Mouse (Mus musculus) forebrain, embryonic 13.5 days (tissue): ENCODE results near the gene Gpr137c. TPM values are rescaled to one million over a fixed set of nuclear protein-coding genes. Genes with fewer than 3 reads are reported as not detected.
A peak's percentile ranks its signal among the peaks of the same experiment; 100 is the strongest.

Experiments
- ATAC-seq: fragments of 200-750 bp; cut with Nextera tagmentation; 2 replicates; pipeline ENCODE4 v1.8.0; 2017
- H3K27ac ChIP-seq: fragments of 300-500 bp; sonication (generic); 2 replicates; pipeline ENCODE4 v1.5.1; 2015; ENCODE audit warnings: inconsistent platforms, mild to moderate bottlenecking, moderate library complexity
- H3K27me3 ChIP-seq: fragments of 300-500 bp; sonication (generic); 2 replicates; pipeline ENCODE4 v1.6.1; 2015; ENCODE audit warnings: mild to moderate bottlenecking, inconsistent platforms
- H3K36me3 ChIP-seq: fragments of 300-500 bp; sonication (generic); 2 replicates; pipeline ENCODE4 v1.6.1; 2015; ENCODE audit warnings: mild to moderate bottlenecking, inconsistent platforms; ENCODE audit not compliant: poor library complexity, severe bottlenecking
- H3K4me1 ChIP-seq: fragments of 300-500 bp; sonication (generic); 2 replicates; pipeline ENCODE4 v1.6.1; 2015; ENCODE audit warnings: inconsistent platforms
- H3K4me2 ChIP-seq: fragments of 300-500 bp; sonication (generic); 2 replicates; pipeline ENCODE4 v1.6.1; 2015; ENCODE audit warnings: inconsistent platforms, mild to moderate bottlenecking, moderate library complexity
- H3K4me3 ChIP-seq: fragments of 300-500 bp; sonication (generic); 2 replicates; pipeline ENCODE4 v1.5.1; 2015; ENCODE audit warnings: mild to moderate bottlenecking, inconsistent platforms
- H3K9ac ChIP-seq: fragments of 300-500 bp; sonication (generic); 2 replicates; pipeline ENCODE4 v1.6.1; 2015; ENCODE audit warnings: mild to moderate bottlenecking, inconsistent platforms
- H3K9me3 ChIP-seq: fragments of 300-500 bp; sonication (generic); replicated peaks from 2 replicates; pipeline ENCODE4 v1.6.1; 2016; ENCODE audit warnings: inconsistent platforms
- WGBS: fragments of 180-500 bp; shearing (Covaris S2); methylation state at CpG from one replicate; pipeline ENCODE4 v1.1.7; 2015; 5-methylcytosine and 5-hydroxymethylcytosine counted together
- polyA plus RNA-seq: library from polyadenylated mRNA; unstranded; fragments of >200 nt; fragmentation: Nextera tagmentation; extraction: Ambion mirVana; gene quantifications from 2 replicates; pipeline ENCODE4 v1.2.1, GENCODE M21; 2015

Gene Gpr137c
- polyA plus RNA-seq, 1 experiment from 2014 or later, result 12.1 TPM

GRCm38 (mm10) chr14:45220090-45220956, 806 bp downstream of the Gpr137c start, which contains the start of gene Txndc16:
Gene Txndc16, minus strand, starts transcription at chr14:45220328.
- H3K4me1 ChIP-seq, result peaks cover 17% of the 10 kb centered on the region
- 0% methylated on average over 59 of the region's 59 CpGs for WGBS
- peak; percentile 41 for ATAC-seq
- no peaks in the 10 kb centered on the region for H3K9me3 ChIP-seq
- no peaks in the 10 kb centered on the region for H3K27me3 ChIP-seq
- H3K4me2 ChIP-seq, result peak within 1 kb of the TSS; percentile 72
- peak within 1 kb of the TSS; percentile 99 for H3K9ac ChIP-seq
- peak within 1 kb of the TSS; percentile 96 for H3K4me3 ChIP-seq
- H3K36me3 ChIP-seq, result no peaks in the 10 kb centered on the region
- H3K27ac ChIP-seq, result peak within 1 kb of the TSS; percentile 98

- Histone ChIP-seq H3K4me1 (peaks cover 17% of the 10 kb centered on the region), H3K36me3 (no peaks in the 10 kb centered on the region), H3K4me2 (peak overlapping the region; percentile 72), H3K27me3 (no peaks in the 10 kb centered on the region), H3K9me3 (no peaks in the 10 kb centered on the region), H3K4me3 (peak overlapping the region; percentile 96), H3K27ac (peak overlapping the region; percentile 98), H3K9ac (peak overlapping the region; percentile 99)
- 0 out of 2 replicates have a peak, but pooled peaks have one; percentile 0 for ATAC-seq
- WGBS, result 5% methylated on average over 11 of the region's 11 CpGs
These were observed 1.6 kb downstream of the Gpr137c start for GRCm38 (mm10) chr14:45220957-45221630.

- Histone ChIP-seq H3K4me2 (no peak overlapping the region), H3K9ac (no peak overlapping the region), H3K36me3 (no peaks in the 10 kb centered on the region; the same call in 1 of the 2 replicates), H3K9me3 (no peaks in the 10 kb centered on the region), H3K4me3 (no peak overlapping the region), H3K27ac (no peak overlapping the region), H3K27me3 (no peaks in the 10 kb centered on the region), H3K4me1 (no peaks in the 10 kb centered on the region)
- 89% methylated on average over 2 of the region's 2 CpGs for WGBS
- no peak for ATAC-seq
These were observed 19.5 kb downstream of the Gpr137c start for GRCm38 (mm10) chr14:45239042-45239441.

- Histone ChIP-seq H3K4me3 (no peak overlapping the region), H3K4me1 (no peaks in the 10 kb centered on the region), H3K27me3 (no peaks in the 10 kb centered on the region), H3K27ac (no peak overlapping the region), H3K4me2 (no peak overlapping the region), H3K36me3 (peaks cover 2% of the 10 kb centered on the region), H3K9me3 (no peaks in the 10 kb centered on the region), H3K9ac (no peak overlapping the region)
- WGBS, result 51% methylated on average over 1 of the region's 1 CpGs
- ATAC-seq, result no peak
These were observed 22.1 kb downstream of the Gpr137c start for GRCm38 (mm10) chr14:45241613-45242012.

- Histone ChIP-seq H3K4me1 (no peaks in the 10 kb centered on the region), H3K9me3 (no peaks in the 10 kb centered on the region), H3K27me3 (no peaks in the 10 kb centered on the region), H3K36me3 (peaks cover 24% of the 10 kb centered on the region), H3K4me3 (no peak overlapping the region), H3K27ac (no peak overlapping the region), H3K4me2 (no peak overlapping the region), H3K9ac (no peak overlapping the region)
- no peak for ATAC-seq
- 89% methylated on average over 4 of the region's 4 CpGs for WGBS
These were observed 32.1 kb downstream of the Gpr137c start for GRCm38 (mm10) chr14:45251548-45252076.

- Histone ChIP-seq H3K27ac (no peak overlapping the region), H3K36me3 (peaks cover 30% of the 10 kb centered on the region), H3K4me1 (no peaks in the 10 kb centered on the region), H3K4me2 (no peak overlapping the region), H3K4me3 (no peak overlapping the region), H3K9ac (no peak overlapping the region), H3K27me3 (no peaks in the 10 kb centered on the region), H3K9me3 (no peaks in the 10 kb centered on the region)
- WGBS, result 92% methylated on average over 3 of the region's 3 CpGs
- no peak for ATAC-seq
These were observed 44.5 kb downstream of the Gpr137c start for GRCm38 (mm10) chr14:45263831-45264592.

- no peaks in the 10 kb centered on the region for H3K27me3 ChIP-seq
- 84% methylated on average over 6 of the region's 6 CpGs for WGBS
- H3K27ac ChIP-seq, result no peak overlapping the region
- ATAC-seq, result no peak
- no peaks in the 10 kb centered on the region for H3K4me1 ChIP-seq
- H3K36me3 ChIP-seq, result peaks cover 28% of the 10 kb centered on the region
- H3K9me3 ChIP-seq, result no peaks in the 10 kb centered on the region
- no peak overlapping the region for H3K4me3 ChIP-seq
- no peak overlapping the region for H3K9ac ChIP-seq
- no peak overlapping the region for H3K4me2 ChIP-seq
These were observed 56.3 kb downstream of the Gpr137c start for GRCm38 (mm10) chr14:45275816-45276215.

- Histone ChIP-seq H3K36me3 (peaks cover 35% of the 10 kb centered on the region), H3K4me2 (no peak overlapping the region), H3K9me3 (no peaks in the 10 kb centered on the region), H3K4me1 (no peaks in the 10 kb centered on the region), H3K27ac (no peak overlapping the region), H3K4me3 (no peak overlapping the region), H3K9ac (no peak overlapping the region), H3K27me3 (no peaks in the 10 kb centered on the region)
- 88% methylated on average over 3 of the region's 3 CpGs for WGBS
- no peak for ATAC-seq
These were observed 62.5 kb downstream of the Gpr137c start for GRCm38 (mm10) chr14:45282066-45282465.

GRCm38 (mm10) chr14:45291608-45292007, 72.1 kb downstream of the Gpr137c start:
- H3K36me3 ChIP-seq, result peaks cover 29% of the 10 kb centered on the region
- WGBS, result 90% methylated on average over 4 of the region's 4 CpGs
- H3K4me1 ChIP-seq, result no peaks in the 10 kb centered on the region
- no peak overlapping the region for H3K4me3 ChIP-seq
- H3K27me3 ChIP-seq, result no peaks in the 10 kb centered on the region
- no peak for ATAC-seq
- H3K9me3 ChIP-seq, result no peaks in the 10 kb centered on the region
- H3K4me2 ChIP-seq, result no peak overlapping the region
- H3K27ac ChIP-seq, result no peak overlapping the region
- H3K9ac ChIP-seq, result no peak overlapping the region

- Histone ChIP-seq H3K27ac (no peak overlapping the region), H3K4me3 (no peak overlapping the region), H3K4me2 (no peak overlapping the region), H3K9me3 (no peaks in the 10 kb centered on the region), H3K9ac (no peak overlapping the region), H3K27me3 (no peaks in the 10 kb centered on the region), H3K36me3 (peaks cover 30% of the 10 kb centered on the region), H3K4me1 (no peaks in the 10 kb centered on the region)
- peak; percentile 68 for ATAC-seq
- 39% methylated on average over 4 of the region's 4 CpGs for WGBS
These were observed 84.4 kb downstream of the Gpr137c start for GRCm38 (mm10) chr14:45303939-45304338.

GRCm38 (mm10) chr14:45304389-45304788, 84.9 kb downstream of the Gpr137c start:
- ATAC-seq, result no peak
- Histone ChIP-seq H3K9ac (no peak overlapping the region), H3K4me3 (no peak overlapping the region), H3K9me3 (no peaks in the 10 kb centered on the region), H3K36me3 (peaks cover 25% of the 10 kb centered on the region), H3K4me2 (no peak overlapping the region), H3K4me1 (no peaks in the 10 kb centered on the region), H3K27ac (no peak overlapping the region), H3K27me3 (no peaks in the 10 kb centered on the region)
- WGBS, result 63% methylated on average over 4 of the region's 4 CpGs
